Comparison of ENCODE assay signal across 7 mouse cellular contexts in genomic region chr11:95688515-95688914, GRCm38 (mm10). TPM values are rescaled to one million over a fixed set of nuclear protein-coding genes. Genes with fewer than 3 reads are reported as not detected.
A peak's percentile ranks its signal among the peaks of the same experiment; 100 is the strongest.
DNase-seq lines count a peak whose midpoint lies in the region; ATAC-seq and TF ChIP-seq lines count a peak whose summit lies in the region.

No protein-coding gene starts in this region.

- TF ChIP-seq POLR2A in CH12.LX (IDR thresholded peaks at IDR 0.05; ENCODE audit: low read depth, low read length) = no peak

- H3K4me1 ChIP-seq in CH12.LX (ENCODE audit: control insufficient read depth in 1 of 2, insufficient read depth in 2 of 2) = peaks cover 10 to 19% of the 10 kb centered on the region in 2 experiments
- H3K4me1 ChIP-seq in heart, embryonic 15.5 days (replicated peaks) = peaks cover 16% of the 10 kb centered on the region

- H3K9ac ChIP-seq in CH12.LX (ENCODE audit: insufficient read depth, low read depth) = 0 out of 2 replicates have a peak overlapping the region, but pooled peaks have one; percentile 1
- H3K9ac ChIP-seq in heart, embryonic 15.5 days = 0 out of 2 replicates have a peak overlapping the region, but pooled peaks have one; percentile 28

- H3K4me2 ChIP-seq in CH12.LX (ENCODE audit: insufficient read depth, low read depth, poor library complexity, severe bottlenecking) = no peak overlapping the region
- H3K4me2 ChIP-seq in heart, embryonic 15.5 days = peak overlapping the region; percentile 34

- H3K27ac ChIP-seq in CH12.LX (ENCODE audit: insufficient read depth, low read depth) = no peak overlapping the region
- peak overlapping the region; percentile 61 for H3K27ac ChIP-seq in heart, embryonic 15.5 days

- no peak for TF ChIP-seq RAD21 in CH12.LX (IDR thresholded peaks at IDR 0.05; ENCODE audit: low read depth, low read length)

- H3K36me3 ChIP-seq in CH12.LX (replicated peaks in 1 of 2; ENCODE audit: control insufficient read depth in 1 of 2, insufficient read depth in 1 of 2, low read length in 1 of 2) = peaks cover 0 to 9% of the 10 kb centered on the region in 2 experiments
- H3K36me3 ChIP-seq in heart, embryonic 15.5 days = no peaks in the 10 kb centered on the region

- H3K4me3 ChIP-seq in CH12.LX (replicated peaks in 1 of 3; ENCODE audit: low read depth in 2 of 3, low read length in 2 of 3, poor library complexity in 1 of 3) = no peak overlapping the region
- no peak overlapping the region for H3K4me3 ChIP-seq in heart, embryonic 15.5 days

- ATAC-seq in heart, embryonic 15.5 days (replicated peaks; ENCODE audit: insufficient number of reproducible peaks, insufficient read depth, low FRiP score, low read depth) = no peak
- ATAC-seq in megakaryocyte-erythroid progenitor cell, adult 5-6 weeks (replicated peaks; ENCODE audit: low FRiP score, low TSS enrichment, poor library complexity, severe bottlenecking) = peak; percentile 44
- ATAC-seq in cerebellum, adult (ENCODE audit: insufficient number of reproducible peaks, low FRiP score, low TSS enrichment) = no peak

- in situ Hi-C loops in CH12.LX (cut with MboI; ENCODE audit: low pct_ligation_motif_present, low pct_unique_long_range_greater_than_20kb, low sequenced_read_pairs) = loop anchor here (10.0 kb wide), 1 partner anchor 256 kb away; no protein-coding TSS in a partner anchor

- H3K27me3 ChIP-seq in CH12.LX (replicated peaks) = no peaks in the 10 kb centered on the region
- H3K27me3 ChIP-seq in heart, embryonic 15.5 days = no peaks in the 10 kb centered on the region

- dilution Hi-C loops in CH12.LX (cut with MboI; ENCODE audit: extremely low pct_ligation_motif_present, extremely low pct_unique_long_range_greater_than_20kb, low sequenced_read_pairs) = no loop called here

- peak; percentile 67 for DNase-seq in CH12.LX (ENCODE audit: extremely low read depth)
- DNase-seq in adrenal gland, adult 8-10 months = peak; percentile 23
- peak; percentile 44 to 62 for DNase-seq in kidney, postnatal 4 days
- DNase-seq in right cerebral cortex, postnatal 25 days = no peak

- H3K79me2 ChIP-seq in CH12.LX (replicated peaks; ENCODE audit: control insufficient read depth, extremely low read depth, insufficient read depth, poor library complexity, severe bottlenecking) = no peaks in the 10 kb centered on the region

- TF ChIP-seq CTCF in CH12.LX (conservative IDR thresholded peaks at IDR 0.05 in 1 of 2, IDR thresholded peaks at IDR 0.05 in 1 of 2; ENCODE audit: low read depth in 2 of 2, low read length in 2 of 2) = no peak

- H3K9me3 ChIP-seq in CH12.LX (replicated peaks; ENCODE audit: low read length) = no peaks in the 10 kb centered on the region
- no peaks in the 10 kb centered on the region for H3K9me3 ChIP-seq in heart, embryonic 15.5 days (replicated peaks)

- WGBS in heart, embryonic 15.5 days = 49% methylated on average over 6 of the region's 6 CpGs

- no peak for TF ChIP-seq EP300 in CH12.LX (IDR thresholded peaks at IDR 0.05; ENCODE audit: low read length)

TF ChIP-seq in CH12.LX, 34 proteins besides CTCF, POLR2A, EP300 and RAD21:
- TF ChIP-seq ZKSCAN1 (IDR thresholded peaks at IDR 0.05; ENCODE audit: borderline replicate concordance, low read depth, low read length) (no peak), MYC (IDR thresholded peaks at IDR 0.05; ENCODE audit: low read depth, low read length) (0 out of 2 replicates have a peak, but pooled peaks have one; percentile 40), USF2 (conservative IDR thresholded peaks at IDR 0.05; ENCODE audit: low read depth, low read length) (no peak), ELF1 (IDR thresholded peaks at IDR 0.05; ENCODE audit: low read depth, low read length) (peak; percentile 65), SMC3 (IDR thresholded peaks at IDR 0.05; ENCODE audit: low read depth, low read length) (no peak)

RNA-seq across cellular contexts. Expression of gene Phb, which starts 21.8 kb away (rescaled TPM):
- total RNA-seq in CH12.LX (2012; rRNA removed) (512 and 606 TPM in 2 replicates), CH12.LX (2014; rRNA removed) (699 and 784 TPM in 2 replicates)
- 405 and 413 TPM in 2 replicates for polyA plus RNA-seq in CH12.LX (2012; ENCODE audit: insufficient read length, low read depth)
- total RNA-seq in adrenal gland, adult 8-10 months (2022) = 100 to 1,000 TPM; 283 to 358 (median 307) TPM
- polyA plus RNA-seq in heart, embryonic 15.5 days (2015; fragmentation: Nextera tagmentation; extraction: Ambion mirVana) = 237 and 293 TPM in 2 replicates
- total RNA-seq in megakaryocyte-erythroid progenitor cell, adult 5-6 weeks (2014; fragmentation: Nextera tagmentation) = 120 and 179 TPM in 2 replicates
- 189 and 190 TPM in 2 replicates for total RNA-seq in megakaryocyte-erythroid progenitor cell, adult 5-6 weeks (2017)

RNA-seq across cellular contexts. Expression of gene Zfp652, which starts 24.0 kb away (rescaled TPM):
- total RNA-seq in CH12.LX (2012; rRNA removed) (6.2 and 6.3 TPM in 2 replicates), CH12.LX (2014; rRNA removed) (3.0 and 3.5 TPM in 2 replicates)
- 9.4 and 9.8 TPM in 2 replicates for polyA plus RNA-seq in CH12.LX (2012; ENCODE audit: insufficient read length, low read depth)
- 10 to 100 TPM; 44.7 to 57.9 (median 51.7) TPM for total RNA-seq in adrenal gland, adult 8-10 months (2022)
- polyA plus RNA-seq in heart, embryonic 15.5 days (2015; fragmentation: Nextera tagmentation; extraction: Ambion mirVana) = 12.9 and 14.3 TPM in 2 replicates
- total RNA-seq in megakaryocyte-erythroid progenitor cell, adult 5-6 weeks (2014; fragmentation: Nextera tagmentation) = 43.0 and 54.5 TPM in 2 replicates
- 27.4 and 28.2 TPM in 2 replicates for total RNA-seq in megakaryocyte-erythroid progenitor cell, adult 5-6 weeks (2017)

RNA-seq across cellular contexts. Expression of gene B130006D01Rik, which starts 34.9 kb away (rescaled TPM):
- total RNA-seq in CH12.LX (2012; rRNA removed) (0.38 TPM in 2 replicates), CH12.LX (2014; rRNA removed) (0.15 and 0.23 TPM in 2 replicates)
- polyA plus RNA-seq in CH12.LX (2012; ENCODE audit: insufficient read length, low read depth) = 0.10 TPM in 1 of 2 replicates, not detected in the other
- total RNA-seq in adrenal gland, adult 8-10 months (2022) = 1 to 10 TPM in 2 of 4 experiments, under 1 TPM in 2; 0.67 to 2.3 (median 1.1) TPM
- polyA plus RNA-seq in heart, embryonic 15.5 days (2015; fragmentation: Nextera tagmentation; extraction: Ambion mirVana) = 0.71 TPM in 2 replicates
- total RNA-seq in megakaryocyte-erythroid progenitor cell, adult 5-6 weeks (2014; fragmentation: Nextera tagmentation) = 7.1 and 7.5 TPM in 2 replicates
- total RNA-seq in megakaryocyte-erythroid progenitor cell, adult 5-6 weeks (2017) = 1.5 TPM in 1 of 2 replicates, not detected in the other
